Mouse (Mus musculus): Measurements from ENCODE around the gene Rgs3.
A peak's percentile ranks its signal among the peaks of the same experiment; 100 is the strongest.

Gene Rgs3

DNA sequence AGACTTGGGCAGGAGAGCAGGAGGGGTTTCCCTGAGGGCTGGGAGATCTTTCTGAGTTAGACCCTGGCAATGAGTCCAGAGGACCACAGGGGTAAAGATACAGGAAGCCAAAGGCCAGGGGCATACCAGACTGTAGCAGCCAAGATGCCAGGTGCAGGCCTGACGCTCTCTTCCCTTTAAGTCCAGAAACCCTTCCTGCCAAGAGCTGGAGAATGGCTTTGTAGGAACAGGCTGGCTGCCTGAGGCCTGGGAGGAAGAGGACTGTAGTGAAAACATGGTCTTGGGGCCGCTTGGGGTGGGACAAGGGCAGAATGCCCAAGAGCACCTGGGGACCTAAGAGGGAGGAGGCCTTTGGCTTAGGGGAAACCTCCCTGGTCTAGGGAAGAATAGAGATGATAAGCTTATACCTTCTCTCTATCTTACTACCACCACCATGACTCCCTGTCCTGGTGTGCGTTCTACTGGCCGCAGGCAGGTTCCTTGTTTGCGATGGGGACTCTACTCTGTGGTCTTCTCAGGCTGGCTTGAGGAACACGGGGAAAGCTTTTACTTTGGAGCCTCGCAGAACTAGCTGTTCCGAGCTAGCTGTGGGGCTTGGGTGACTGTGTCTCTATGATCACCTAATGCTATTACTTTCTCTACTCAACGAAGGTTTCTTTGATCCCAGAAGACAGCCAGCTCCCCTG is 46.4 kb downstream of the Rgs3 start:
- no peak for DNase-seq (ENCODE audit: low spot score in 2 of 2)

DNA sequence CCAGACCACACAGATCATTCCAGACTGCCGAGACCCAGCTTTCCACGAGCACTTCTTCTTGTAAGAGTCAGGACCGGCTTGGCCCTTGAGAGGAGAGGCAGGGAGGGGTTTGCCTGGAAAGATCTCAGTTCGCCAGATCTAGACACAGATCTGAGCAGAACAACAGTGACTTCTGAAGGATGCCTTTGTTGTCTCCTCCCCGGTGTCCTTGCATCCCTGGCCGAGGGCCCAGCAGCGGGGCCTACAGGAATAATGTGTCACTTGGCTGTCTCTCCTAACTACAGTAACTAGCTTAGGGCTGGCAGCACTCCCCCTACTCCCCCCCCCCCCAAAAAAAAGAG is 46.9 kb downstream of the Rgs3 start:
- DNase-seq (ENCODE audit: low spot score in 2 of 2) = no peak

GRCm38 (mm10) chr4:62606905-62607304 is 47.3 kb downstream of the Rgs3 start:
- no peak for DNase-seq (ENCODE audit: low spot score in 2 of 2)

DNA sequence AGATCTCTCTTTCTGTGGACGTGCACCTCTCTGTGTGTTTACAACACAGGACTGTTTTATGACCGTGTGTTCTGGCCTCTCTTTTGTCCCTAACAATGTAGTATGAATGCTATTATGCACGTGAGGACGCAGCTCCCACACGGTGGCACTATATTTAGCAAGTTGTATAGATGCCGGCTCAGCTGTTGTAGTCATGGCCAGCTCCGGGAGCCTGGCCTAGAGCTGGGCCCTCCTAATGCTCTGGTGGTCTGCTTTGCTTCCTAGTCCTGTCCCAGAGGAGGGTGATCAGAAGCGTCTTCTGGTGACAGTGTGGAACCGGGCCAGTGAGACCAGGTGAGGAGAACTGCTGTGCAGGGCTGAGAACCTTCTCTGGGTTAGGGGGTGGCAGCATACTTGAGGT is 47.7 kb downstream of the Rgs3 start:
- DNase-seq (ENCODE audit: low spot score in 2 of 2) = peak; percentile 16 to 21

DNA sequence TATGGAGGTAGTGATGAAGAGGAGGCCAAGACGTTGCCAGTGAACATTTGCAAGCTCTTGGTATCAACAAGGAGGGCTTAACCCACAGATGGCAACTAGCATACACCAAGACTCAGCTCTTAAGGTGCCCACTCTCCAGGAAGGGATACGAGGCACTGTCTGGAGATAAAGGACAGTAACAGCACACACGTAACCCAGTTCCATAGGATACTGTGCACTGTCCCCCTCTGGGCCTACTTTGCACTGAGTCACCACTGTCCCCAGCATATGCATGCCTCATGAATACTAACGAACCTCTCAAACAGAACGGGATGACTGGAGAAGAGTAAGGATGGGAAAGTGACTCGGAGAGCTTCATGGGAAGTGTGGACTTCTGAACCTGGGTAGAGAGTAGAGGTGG is 48.2 kb downstream of the Rgs3 start:
- no peak for DNase-seq (ENCODE audit: low spot score in 2 of 2)

- no peak for DNase-seq (ENCODE audit: low spot score in 2 of 2)
Observed at GRCm38 (mm10) chr4:62609333-62609732, 49.7 kb downstream of the Rgs3 start.

DNA sequence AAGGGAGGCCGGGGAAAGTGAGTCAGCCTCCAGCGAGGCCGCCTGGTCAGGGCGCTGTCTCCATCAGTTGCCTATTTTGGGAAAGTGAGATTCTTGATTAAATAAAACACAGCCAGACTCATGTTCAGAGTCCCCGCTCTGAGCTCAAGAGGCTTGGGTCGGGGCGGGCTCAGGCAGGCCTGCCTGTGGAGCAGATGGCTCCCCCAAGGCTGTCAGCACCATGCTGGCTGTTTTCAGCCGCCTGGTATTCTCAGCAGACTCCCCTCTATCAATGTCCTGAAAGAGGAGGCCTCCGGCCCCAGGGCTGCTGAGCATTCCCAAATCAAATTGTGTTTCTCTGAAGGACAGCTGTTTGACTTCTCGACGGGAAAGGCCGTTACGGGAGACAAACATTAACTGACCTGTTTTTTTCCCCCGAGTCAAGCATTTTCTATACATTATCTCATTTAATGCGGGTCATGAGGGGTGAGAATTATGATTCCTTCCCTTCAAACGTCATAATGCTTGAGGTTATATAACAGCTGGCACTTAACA is 50.6 kb downstream of the Rgs3 start:
- DNase-seq (ENCODE audit: low spot score in 2 of 2) = no peak

- no peak for DNase-seq (ENCODE audit: low spot score in 2 of 2)
Observed at GRCm38 (mm10) chr4:62612601-62613501, 53.2 kb downstream of the Rgs3 start.

DNA sequence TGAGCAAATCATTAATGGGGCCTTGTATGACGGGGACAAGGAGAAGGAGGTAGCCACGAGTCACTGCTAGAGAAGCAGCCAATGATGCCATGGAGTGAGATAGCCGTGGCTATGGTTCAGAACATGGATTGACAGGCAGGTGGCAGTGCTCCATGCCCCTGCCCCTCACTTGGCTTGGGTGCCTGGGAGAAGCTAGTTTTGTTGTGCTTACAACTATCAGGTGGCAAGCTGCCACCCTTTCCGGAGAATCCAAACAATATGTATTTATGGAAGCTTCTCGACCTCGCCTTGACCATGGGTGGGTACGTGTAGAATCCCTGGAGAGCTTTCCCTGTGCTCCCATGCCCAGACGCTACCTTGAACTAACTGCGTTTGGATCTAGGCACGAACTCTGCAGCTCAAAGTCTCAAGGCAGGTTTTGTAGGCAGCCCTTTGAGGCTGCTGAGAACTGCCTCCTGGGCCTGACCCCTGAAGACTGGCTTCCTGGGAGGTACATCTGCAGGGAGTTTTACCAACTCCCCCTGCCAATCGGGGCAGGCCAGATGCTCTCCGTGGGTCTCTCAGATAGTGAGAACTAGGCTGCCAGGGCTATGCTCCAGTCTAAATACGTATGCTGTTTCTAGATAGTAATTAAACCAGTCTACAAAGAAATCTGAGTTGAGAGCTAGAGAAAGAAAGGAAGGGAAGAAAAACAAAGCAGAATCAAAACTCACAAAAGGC is 54.2 kb downstream of the Rgs3 start:
- no peak for DNase-seq (ENCODE audit: low spot score in 2 of 2)

DNA sequence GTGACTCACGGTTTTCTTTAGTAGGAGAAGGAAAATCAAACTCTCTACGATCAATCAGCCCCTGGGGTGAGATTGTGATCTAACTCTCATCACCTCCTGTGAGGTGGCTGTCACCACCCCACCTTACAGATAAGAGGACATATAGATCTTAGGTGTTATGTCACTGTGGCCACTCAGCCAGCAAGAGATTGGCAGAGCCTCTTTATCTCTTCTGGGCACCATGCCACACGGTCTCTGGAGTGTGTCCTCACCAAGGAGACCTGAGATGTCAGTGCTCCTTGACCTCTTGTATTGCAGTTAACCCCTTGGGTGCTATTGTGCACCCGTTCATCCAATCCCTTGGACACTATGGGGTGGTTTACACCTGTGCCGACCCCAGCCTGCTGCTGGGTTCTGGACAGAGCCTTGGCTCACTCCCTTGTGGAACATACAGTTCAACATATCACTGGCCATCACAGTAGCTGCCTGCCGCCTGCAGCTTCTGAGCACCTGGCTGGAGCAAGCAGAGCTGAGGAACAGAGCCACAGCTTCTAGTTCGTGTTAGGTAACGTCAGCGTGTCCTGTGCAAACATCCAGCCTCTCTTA is 58.3 kb downstream of the Rgs3 start:
- peak; percentile 66 to 81 for DNase-seq (ENCODE audit: low spot score in 2 of 2)

- peak; percentile 29 to 42 for DNase-seq (ENCODE audit: low spot score in 2 of 2)
Observed at GRCm38 (mm10) chr4:62619232-62619964, 59.8 kb downstream of the Rgs3 start.

DNA sequence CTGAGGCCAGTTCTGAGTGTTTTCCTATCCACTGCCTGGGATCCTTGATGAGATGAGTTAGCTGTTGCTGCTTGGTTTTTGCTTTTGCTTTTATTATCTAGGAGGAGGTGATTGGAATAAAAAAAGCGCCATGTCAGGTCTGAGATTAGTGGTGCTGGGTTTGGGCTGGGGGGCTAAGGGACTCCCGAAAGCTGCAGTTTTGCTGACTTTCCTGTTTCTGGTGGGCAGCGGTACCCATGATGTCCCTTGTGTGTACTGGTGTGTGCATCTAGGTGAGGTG is 60.3 kb downstream of the Rgs3 start:
- no peak for DNase-seq (ENCODE audit: low spot score in 2 of 2)

GRCm38 (mm10) chr4:62621151-62621550 is 61.5 kb downstream of the Rgs3 start:
- DNase-seq (ENCODE audit: low spot score in 2 of 2) = no peak

DNA sequence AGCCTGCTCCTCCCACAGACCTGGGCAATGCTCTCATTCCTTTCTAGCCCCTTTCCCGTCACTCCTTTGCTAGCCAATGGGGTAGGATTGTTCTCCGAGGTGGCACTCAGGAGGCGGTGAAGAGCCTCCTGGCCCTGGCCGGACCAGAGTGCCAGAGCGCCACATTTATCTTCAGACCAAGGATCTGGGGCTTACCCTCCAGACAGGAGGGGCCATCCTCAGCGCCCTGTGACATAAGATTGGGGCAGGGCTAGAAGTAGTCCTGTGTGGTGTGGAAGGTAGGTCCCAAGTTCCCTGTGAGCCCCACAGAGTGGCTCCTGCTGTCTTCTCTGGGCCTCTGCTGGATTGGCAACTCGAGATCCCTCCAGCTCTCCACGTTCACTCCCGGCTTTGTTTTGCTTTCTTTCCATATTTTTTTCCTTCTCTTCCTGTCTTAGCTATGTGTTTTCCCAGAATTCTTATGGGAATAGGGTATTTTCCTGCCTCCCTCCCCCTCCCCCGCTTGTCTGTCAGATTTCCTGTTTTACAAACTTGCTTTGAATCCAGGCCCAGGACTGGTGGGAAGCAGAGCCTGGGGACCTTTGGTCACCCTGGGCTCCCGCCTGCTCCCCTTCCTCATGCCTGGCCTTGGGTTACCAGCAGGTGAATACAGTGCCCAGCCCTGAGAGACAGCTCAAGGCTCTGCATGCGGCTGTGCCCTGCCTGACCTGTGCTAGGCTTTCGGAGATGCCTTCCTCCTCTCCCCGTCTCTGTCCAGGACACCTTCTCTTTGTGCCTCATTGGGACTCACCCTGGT is 62.4 kb downstream of the Rgs3 start:
- no peak for DNase-seq (ENCODE audit: low spot score in 2 of 2)

DNA sequence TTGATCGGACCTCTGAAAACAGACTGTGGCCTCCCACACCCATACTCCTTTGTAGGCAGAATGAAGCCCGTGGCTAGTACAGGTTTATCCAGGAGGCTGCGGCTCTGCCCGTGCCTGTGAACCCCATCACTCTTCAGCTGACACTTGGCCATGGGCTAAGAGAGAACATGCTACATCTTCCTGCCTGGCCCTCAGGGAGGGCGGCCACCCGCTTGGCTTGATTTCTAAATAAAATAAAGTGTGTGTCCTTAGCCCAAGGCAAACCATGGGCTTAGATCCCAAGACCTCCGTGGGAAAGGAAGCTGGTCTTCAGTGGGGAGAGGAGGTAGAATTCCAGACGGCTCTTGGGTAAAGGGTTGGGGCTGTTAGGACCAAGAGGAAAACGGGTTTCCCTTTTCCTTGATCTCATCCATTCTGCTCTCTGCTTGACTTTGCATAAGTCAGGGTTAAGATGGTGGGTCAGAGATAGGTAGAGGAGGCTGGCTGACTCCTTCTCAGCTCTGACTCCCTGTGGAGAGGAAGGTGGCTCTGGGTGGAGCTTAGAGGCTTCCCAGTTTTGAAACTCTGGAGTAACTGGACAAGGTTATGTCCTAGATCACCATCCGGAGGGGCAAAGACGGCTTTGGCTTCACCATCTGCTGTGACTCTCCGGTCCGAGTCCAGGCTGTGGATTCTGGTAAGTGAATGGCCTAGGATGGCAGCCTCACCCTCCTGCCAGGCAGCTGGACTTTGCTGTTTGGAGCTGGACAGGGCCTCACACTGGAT is 63.8 kb downstream of the Rgs3 start:
- DNase-seq (ENCODE audit: low spot score in 2 of 2) = no peak

- no peak for DNase-seq (ENCODE audit: low spot score in 2 of 2)
Observed at GRCm38 (mm10) chr4:62624679-62625450, 65.2 kb downstream of the Rgs3 start.

GRCm38 (mm10) chr4:62625451-62626061 is 65.9 kb downstream of the Rgs3 start:
- DNase-seq (ENCODE audit: low spot score in 2 of 2) = no peak

DNA sequence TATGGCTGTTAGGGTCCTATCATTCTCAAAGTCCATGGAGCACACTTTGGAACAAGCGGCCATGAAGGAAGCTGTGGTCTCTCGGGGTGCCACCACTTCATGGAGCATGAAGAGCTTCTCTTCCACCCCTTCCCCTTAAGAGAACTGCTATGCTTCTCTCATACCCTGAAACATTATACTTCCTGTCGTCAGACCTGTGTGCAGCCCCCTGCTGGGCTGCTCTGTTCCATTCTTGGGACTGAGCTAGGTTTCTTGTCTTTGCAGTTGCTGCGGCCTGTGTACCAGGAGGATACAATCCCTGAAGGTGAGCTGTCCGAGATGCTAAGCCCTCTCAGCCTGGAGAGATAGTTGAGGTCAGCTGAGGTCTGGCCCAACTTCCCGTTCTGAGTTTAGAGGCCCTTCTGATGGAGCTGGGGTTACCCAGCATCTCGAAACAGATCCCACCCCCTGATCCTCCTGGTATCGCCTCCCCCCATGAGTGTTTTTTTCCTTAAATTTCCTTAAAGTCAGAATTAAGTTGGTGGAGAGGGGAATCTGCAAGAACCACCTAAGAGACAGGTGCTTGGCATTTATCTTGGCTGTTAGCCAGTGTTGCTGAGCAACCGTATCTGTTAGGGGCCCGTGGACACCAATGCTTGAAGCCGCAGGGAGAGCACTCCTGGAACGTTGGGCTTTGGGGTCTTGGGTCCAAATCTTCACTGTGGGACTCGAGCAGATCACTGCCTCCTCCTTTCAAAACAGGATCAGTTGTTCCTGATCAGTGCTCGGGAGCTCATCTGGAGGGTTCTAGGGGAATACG is 66.8 kb downstream of the Rgs3 start:
- DNase-seq (ENCODE audit: low spot score in 2 of 2) = no peak

Measured in natural killer cell, adult 2 months (primary cell).